Mouse (Mus musculus) left cerebral cortex, postnatal 14 days (tissue): ENCODE results near the gene Med25. TPM values are rescaled to one million over a fixed set of nuclear protein-coding genes. Genes with fewer than 3 reads are reported as not detected.

Experiments used
- DNase-seq, 2 experiments: peaks; one replicate each; pipeline ENCODE4 v3.0.0; 2021 to 2022; ENCODE audit warnings: low spot score in 2 of 2, mixed read lengths in 1 of 2
- intact Hi-C: fragments of 180-260 bp; cut with DNase I; formaldehyde crosslinking; loops from one replicate; pipeline ENCODE4 v1.15.1; 2025
- long read RNA-seq, 2 experiments: library from polyadenylated mRNA; stranded (forward); transcript quantifications; one replicate each; pipeline ENCODE4 v2.0.0; 2021
- total RNA-seq, 2 experiments: library from RNA; stranded (reverse); gene quantifications; 2 replicates each; pipeline ENCODE4 v1.2.3; 2021

Med25 gene
- 100 to 1,000 TPM in 1 of 2 experiments, 10 to 100 TPM in 1; 92.5 to 103 TPM for total RNA-seq
- long read RNA-seq, experiment 1, transcript Med25-201 (18 exons, 2,619 nt) = major isoform, 95 of 201 reads
- long read RNA-seq, experiment 1, partial matches to known transcripts = 19 of 201 reads
- long read RNA-seq, experiment 1, other reads (novel, unspliced or antisense) = 81 of 201 reads
- long read RNA-seq, experiment 2, transcript Med25-201 (18 exons, 2,619 nt) = major isoform, 72 of 167 reads
- long read RNA-seq, experiment 2, partial matches to known transcripts = 18 of 167 reads
- long read RNA-seq, experiment 2, other reads (novel, unspliced or antisense) = 72 of 167 reads

DNA sequence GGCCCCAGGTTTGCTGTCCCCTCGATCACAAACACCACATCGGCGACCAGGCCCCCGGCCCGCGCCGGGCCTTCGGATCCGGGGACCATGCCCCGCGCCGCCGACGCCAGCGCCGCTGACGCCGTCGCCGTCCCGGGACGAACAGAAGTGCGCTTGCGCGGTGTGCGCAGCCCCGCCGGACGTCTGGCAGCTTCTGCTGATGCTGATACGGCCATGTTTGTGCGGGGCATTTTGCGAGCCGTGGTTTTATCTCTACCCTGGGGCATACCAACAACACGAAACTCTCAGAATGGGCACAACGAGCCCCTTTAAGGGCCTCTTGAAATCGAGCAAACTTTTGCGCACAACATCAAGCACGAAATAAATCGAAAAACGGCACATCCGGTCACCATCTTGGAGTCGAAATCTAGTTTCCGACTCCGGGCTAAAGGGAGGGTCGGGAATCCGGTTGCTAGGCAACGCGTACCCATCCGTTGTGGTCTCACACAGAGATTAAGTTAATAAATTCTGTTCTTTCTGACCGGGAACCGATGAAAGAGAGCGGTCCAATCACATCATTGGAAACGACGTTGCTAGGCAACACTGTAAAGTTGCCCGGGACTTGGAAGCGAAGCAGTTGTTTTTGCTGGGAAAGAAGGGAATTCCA is at the start of gene Med25:
Med25 (minus strand) TSS at position 437 of the 646 bp plus-strand sequence.
- intact Hi-C loops = no loop called here
- peak; percentile 95 to 96 for DNase-seq

DNA sequence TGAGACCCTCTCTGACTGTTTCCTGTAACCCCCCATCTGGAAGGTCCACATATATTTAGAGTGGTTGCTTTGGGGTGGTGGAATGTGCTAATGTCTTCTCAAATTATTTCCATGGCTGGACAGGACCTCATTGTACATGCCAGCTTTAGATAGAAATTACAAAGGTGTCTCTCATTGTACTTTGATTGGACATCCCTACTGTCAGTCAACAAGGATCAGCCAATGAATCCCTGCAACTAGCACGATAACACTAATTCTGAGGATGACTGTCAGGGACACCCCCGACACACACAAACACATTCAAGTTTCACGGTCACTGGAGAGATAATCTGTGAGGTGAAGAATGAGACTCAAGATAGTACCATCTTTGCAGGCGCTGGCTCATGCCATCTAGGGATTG is 46.2 kb upstream of the Med25 start:
- no peak for DNase-seq
- intact Hi-C loops = no loop called here

DNA sequence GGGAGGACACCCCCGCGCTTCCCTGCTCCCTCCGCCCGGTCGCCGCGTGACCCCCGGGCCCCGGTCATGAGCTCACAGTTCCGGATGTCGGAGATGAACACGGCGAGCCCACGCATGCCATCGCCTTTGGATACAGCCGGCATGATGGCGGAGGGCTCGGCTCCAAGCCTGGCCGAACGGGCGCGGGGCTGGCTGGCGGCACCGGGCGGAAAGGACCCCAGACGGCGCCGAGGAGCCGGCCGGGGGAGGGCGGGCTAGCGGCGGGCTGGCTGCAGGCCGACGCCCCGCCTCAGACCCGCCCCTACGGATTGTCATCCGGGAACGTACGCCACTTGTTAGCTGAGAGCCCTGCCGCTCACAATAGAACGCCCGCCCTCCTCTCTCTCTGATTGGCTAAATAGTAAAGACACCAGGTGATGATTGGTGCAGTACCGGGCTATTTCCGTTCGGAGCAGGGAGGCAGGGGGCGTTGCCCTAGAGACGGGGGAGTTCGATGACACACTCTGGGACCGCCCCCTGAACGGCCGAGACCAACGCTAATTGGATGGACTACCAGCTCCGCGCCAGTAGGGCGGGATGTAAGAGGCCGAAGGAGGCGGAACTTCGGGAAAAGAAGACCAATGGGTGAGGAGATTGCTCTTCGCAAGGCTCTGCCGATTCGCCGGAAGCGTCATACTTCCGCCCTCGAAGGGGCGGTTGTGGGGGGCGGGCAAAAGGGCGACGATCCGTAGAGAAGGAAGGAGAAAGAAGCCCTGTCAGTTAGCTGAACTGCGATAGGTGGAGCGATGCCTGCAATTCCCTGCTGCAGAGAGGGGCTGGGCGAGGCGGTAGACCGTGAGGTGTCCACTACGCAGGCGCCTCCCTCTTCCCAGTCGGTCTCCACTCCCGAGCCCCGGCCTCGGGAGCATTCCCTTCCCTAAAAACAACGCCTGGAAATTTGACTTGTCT is 37.0 kb upstream of the Med25 start, which contains the start of gene Ap2a1:
Ap2a1 (minus strand) TSS at position 293 of the 948 bp plus-strand sequence.
- peak; percentile 99 to 100 for DNase-seq
- intact Hi-C loops = loop anchor here (2.0 to 5.0 kb wide), 2 partner anchors 25 to 43 kb away; partner anchors contain the start of gene Cpt1c

DNA sequence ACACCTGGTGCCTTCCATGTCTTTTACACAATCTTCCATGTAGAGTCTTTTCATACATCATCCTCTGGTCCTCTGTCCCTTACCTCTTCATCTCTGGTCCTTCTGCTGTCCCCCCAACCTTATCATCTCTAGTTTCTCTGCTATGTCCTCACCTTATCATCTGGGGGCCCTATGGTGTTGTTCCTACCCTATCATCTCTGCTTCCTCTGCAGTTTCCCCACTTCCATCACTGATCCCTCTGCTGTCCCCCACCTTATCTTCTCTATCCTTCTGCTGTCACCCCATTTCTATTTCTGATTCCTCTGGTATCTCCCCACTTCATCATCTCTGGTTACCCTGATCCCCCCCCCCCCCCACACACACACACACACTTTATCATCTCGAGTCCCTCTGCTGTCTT is 36.1 kb upstream of the Med25 start:
- no peak for DNase-seq
- intact Hi-C loops = loop anchor here (2.0 to 5.0 kb wide), 2 partner anchors 26 to 44 kb away; partner anchors contain the start of gene Cpt1c

DNA sequence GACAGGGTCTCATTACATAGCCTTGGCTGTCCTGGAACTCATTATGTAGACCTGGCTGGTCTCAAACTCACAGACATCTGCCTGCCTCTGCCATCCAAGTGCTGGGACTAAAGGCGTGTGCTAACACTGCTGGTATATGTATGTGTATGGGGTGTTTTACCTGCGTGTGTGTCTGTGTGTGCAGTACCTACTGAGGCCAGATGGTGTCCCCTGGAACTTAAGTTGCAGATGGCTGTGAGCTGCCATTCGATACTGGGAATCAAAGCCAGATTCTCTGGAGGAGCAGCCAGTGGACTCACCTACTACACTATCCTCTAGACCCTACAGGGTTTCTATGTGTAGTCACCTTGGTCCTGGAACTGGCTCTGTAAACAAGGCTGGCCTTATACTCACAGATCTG is 33.0 kb upstream of the Med25 start:
- DNase-seq = peak in 1 of 2 experiments; percentile 72

DNA sequence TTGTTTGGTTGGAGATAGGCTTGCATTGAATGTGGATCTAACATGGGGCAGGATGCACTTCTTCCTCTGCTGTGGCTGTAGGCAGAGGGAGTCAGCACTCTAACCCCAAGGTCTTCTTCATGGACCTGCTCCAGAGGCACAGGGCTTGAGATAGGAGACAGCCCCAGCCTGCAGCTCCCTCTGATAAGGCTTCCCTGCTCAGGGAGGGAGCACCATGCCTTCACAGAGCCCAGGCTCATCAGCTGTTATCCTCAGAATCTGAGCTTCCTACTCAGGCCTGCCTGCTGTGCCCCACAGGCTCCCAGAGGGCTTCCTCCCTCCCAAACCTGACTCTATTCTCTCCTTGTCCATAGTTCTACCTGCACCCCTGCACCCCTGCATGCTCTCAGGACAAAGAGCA is 30.0 kb upstream of the Med25 start:
- intact Hi-C loops = no loop called here
- DNase-seq = no peak

More for the DNA sequence above, 33.0 kb upstream of the Med25 start:
- intact Hi-C loops = loop anchor here (5.0 kb wide), 1 partner anchor 47 kb away; the partner anchor contains the start of gene Cpt1c

DNA sequence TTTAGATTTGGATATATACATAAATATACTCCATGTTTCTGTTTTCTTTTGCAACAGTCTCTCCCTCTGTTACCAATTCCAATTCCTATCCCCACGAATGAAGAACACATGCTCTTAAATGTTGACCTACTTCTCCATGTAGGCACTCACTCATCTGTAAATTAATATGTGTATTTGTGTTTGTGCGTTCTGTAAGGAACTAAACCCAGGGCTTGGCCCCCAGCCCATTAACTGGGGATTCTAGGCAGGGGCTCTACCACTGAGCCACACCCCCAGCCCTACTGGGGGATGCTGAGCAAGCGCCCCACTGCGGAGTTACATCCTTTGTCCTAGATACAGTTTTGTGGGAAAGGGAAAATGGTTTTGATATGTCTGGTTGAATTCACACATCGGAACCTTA is 26.6 kb upstream of the Med25 start:
- intact Hi-C loops = no loop called here
- DNase-seq = no peak

DNA sequence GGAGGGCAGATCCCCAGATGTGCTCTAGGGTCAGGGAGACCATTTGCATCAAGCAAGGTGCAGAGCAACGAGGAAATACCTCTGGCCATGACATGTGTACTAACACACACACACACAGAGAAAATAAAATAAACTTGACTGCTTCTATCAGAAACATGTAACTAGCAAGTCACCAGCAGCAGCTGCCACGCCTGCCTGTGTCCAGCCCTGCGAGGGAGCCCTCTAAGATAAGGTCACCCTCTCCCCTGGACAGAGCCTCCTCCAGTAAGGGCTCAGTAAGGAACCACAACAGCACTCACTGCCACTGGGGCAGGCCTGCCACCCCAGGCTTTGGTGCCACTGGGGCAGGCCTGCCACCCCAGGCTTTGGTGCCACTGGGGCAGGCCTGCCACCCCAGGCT is 25.7 kb upstream of the Med25 start:
- no peak for DNase-seq

DNA sequence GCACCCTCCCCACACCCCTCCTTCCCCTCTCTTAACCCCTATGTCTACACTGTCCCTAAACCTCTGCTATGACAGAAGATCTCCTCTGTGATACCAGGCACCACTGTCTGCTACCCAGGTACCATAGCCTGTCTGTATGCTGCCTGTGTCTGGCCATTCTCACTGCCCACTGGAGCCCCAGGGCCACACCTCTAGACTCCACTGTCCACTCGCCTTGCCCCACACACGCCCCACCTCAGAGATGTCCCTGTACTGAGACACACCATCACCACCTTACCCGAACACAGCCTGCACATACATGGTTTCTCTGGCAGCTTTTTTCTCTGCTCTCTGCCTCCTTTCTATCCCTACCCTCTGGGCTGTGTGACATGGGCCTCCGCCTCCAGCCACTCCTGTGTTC is 24.4 kb upstream of the Med25 start:
- DNase-seq = no peak
- intact Hi-C loops = no loop called here

More for the DNA sequence above, 25.7 kb upstream of the Med25 start:
- intact Hi-C loops = no loop called here

DNA sequence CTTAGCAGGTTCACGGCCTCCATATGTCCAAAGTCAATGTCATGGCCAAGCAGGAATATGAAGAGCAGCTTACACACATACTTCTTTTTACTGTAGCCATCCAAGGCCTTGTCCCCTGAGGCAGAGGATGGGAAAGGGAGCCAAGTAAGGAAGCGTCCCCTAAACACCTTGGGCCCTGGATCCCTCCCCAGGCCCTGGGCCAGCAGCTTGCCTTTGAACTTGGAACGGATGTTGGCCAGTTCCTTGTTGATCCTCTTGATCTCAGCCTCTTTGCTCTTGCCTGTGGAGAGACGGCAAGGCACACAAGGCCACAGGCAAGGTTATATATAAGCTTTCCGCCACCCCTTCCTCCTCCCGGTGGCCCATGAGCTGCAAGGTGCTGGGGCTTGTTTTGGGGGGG is 23.7 kb upstream of the Med25 start:
- intact Hi-C loops = no loop called here
- no peak for DNase-seq

DNA sequence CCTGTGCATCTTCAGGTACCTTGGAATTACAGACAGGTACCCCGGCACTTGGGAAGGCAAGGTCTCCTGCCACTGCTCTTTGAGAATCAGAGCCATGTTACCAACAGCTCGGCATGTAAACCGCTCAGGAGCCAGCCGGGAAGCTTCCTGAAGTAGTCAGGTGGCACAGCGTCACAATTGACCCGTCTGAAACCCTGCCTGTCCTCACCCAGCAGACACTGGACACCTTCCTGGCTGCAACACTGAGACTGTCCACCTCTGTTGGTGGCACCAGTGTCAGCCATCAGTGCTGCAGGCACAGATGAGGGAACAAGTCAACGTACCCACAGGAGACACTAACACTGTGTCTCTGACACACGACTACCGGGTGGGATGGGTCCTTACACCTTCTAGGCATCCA is 22.8 kb upstream of the Med25 start:
- no peak for DNase-seq
- intact Hi-C loops = no loop called here

DNA sequence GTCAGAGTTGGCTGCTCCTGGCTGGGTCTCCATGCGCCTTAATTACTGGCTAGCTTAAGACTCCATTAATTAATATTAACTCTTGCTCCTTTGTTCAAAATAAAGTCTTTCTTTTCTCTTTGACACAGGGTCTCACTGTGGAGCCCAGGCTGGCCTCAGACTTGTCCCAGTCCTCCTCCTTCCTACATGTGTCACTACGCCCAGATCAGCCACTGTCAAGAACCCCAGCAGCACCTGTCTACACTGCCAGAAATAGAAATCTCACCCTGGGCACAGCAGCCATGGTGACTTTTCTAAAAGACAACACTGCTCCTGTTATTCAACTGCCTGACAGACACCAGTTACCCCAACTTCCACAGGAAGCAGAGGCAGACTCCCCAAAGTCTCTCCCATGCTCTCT is 21.9 kb upstream of the Med25 start:
- intact Hi-C loops = no loop called here
- DNase-seq = no peak

DNA sequence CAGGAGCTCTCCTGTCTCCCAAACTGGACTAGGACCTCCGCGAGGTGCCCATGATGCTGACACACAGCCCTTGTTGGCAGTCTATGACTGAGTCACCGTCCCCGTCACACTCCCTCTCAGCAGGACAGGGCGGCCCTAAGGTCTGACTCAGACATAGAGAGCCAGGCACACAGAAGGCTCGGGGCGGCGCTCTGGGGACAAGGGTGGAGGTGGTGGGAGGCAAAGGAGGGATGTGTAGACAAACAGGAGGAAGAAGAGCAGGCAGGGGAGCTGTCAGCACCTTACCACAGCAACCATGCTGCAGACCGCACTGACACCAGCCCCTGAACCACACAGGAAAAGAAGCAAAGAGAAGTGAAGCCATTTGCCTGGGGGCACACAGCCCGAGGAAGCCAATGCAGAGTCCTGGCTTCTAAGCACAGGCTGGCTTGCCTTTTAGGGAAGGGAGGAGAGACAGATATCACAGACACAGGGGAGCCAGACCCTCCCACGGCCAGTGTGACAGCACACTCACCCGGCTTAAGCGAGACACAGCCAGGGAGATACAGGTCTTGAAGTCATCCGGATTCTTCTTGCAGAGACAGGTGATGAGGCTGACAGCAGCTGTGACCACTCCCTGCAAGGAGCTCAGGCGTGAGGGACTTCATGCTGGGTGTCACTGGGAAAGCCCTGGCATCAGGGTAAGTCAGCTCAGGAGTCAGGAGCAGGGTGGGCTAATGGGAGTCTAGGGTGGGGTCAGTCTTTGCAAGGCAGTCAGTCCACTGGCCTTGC is 16.4 kb upstream of the Med25 start:
- DNase-seq = no peak
- intact Hi-C loops = no loop called here

DNA sequence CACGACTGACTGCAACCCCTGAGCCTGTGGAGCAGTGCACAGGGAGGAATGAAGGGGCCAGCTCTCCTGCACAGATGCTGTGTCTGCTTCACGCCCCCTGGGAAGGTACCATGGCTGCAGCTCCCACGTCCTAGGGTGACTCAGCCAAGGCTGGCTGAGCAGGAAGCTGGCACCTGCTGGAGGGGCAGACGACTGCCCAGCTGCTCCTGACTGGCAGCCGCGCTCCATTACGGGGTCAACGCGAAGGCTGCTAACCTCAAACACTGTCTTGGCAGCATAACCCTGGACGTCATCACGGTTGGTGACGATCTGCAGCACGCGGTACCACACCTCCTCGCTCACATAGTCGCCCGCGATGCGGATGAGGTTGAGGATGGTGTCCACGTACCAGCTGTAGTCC is 12.9 kb upstream of the Med25 start:
- intact Hi-C loops = no loop called here
- DNase-seq = no peak

DNA sequence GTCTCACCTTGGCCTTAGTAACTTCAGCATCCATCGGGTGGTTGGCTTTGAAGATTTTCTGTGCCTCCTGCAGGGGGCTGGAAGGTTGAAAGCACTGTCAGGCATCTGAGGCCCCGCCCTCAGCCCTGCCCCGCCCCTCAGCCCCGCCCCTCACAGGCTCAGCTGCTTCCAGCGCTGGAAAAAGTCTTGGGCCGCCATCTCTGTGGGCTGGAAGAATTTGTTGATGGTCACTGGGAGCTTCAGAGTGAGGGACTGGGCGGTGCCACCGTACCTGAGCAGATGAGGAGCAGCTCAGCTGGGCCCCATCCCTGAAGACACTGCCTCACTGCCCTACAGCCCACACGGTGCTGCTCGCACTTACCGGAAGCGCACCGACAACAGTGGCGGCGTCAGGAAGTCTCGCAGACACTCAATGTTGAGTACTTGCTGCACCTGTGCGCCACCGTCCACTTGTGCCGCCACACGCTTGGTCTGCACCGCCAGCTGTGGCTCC is 8.8 kb upstream of the Med25 start:
- intact Hi-C loops = no loop called here
- no peak for DNase-seq

DNA sequence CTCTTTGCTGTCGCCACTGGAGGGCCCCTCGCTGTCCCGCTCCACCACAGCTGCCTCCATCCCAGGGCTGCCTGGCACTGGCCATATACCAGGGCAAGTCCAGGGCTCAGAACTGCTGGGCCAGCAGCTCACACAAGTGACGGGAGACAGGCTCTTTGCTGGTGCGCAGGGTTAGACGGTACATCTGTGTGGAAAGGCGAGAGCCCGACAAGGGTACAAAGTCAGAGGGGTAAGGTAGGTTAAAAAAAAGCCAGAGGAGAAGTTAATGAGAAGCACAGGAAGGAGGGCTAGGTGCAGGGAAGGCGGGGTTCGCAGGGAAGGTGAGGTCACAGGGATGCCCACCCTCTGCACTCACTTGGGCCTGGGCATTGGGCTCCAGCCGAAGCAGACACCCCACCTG is 8.1 kb upstream of the Med25 start:
- DNase-seq = no peak
- intact Hi-C loops = no loop called here

DNA sequence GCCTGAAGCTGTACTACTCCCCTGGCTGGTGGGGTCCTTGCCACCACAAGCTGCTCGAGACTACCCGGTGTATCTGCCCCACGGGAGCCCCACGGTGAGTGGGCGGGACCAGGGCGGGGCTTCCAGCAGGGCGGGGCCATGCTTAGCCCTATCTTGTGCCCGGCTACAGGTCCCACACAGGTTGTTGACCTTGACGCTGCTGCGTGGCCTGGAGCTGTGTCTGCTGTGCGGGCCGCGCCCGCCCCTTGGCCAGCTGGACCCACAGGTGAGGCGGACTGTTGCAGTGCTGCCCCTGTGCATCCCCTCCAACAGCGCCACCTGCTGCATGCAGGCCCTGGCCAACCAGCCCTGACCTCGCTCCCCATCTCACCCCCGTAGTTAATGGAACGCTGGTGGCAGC is 6.1 kb upstream of the Med25 start:
- intact Hi-C loops = no loop called here
- no peak for DNase-seq

DNA sequence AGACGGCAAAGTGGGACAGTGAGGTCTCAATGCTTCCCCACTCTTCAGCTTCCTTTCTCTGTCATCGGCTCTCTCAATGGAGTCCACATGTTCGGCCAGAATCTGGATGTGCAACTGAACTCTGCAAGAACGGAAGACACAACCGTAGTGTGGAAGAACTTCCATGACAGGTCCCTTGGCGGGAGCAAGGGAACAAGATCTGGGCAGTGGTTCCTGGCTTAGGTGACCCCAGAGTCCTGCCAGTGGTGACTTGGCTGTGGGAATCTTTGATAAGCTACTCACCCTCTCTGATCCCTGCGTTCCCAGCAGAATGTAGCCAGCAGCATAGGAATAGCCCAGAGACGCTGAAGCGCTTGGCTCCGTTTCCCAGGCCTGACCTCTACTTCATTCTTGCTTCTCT is 4.0 kb upstream of the Med25 start:
- no peak for DNase-seq
- intact Hi-C loops = no loop called here
